Mouse (Mus musculus) spleen, adult 2 months (tissue): ENCODE data around the gene Rspo3.

Experiments
- CTCF ChIP-seq: fragments of 200-500 bp; IDR thresholded peaks from 2 replicates; pipeline ENCODE4 v1.5.1; 2011; ENCODE audit warnings: mild to moderate bottlenecking, inconsistent platforms; ENCODE audit not compliant: insufficient read depth, insufficient read length, insufficient replicate concordance; ENCODE audit errors: extremely low read depth
- POLR2A ChIP-seq: fragments of 200-500 bp; IDR thresholded peaks from 2 replicates; pipeline ENCODE4 v1.6.1; 2011; ENCODE audit warnings: low read depth, low read length, inconsistent platforms

GRCm38 (mm10) chr10:29513563-29513962, 22.1 kb downstream of the Rspo3 start:
- TF ChIP-seq CTCF (no peak), POLR2A (no peak)
